Mouse (Mus musculus): ENCODE data around the gene Vmn2r73.
"Not testable (repeated sequence)": the region's sequence is repeated elsewhere in the genome, so short reads cannot be mapped to it uniquely, and the experiment has no call there.

Gene Vmn2r73

DNA sequence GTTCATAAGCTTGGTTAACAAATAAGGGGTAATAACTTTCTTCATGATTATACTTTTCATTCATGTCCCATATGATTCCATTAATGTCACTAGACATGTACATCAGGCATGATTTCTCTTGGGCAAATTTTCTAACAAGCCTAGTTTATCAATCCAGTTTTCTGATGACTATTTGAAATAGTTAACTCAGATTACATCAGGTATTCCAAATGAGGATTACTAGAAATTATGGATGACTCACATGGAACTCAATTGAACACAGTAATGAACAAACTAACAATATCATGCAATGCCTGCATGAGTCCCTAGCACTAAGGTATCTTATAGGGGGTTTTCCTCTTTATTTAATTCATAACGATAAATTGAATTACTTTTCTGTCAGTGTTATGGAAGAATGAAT lies at the start of gene Vmn2r73:
Gene Vmn2r73 (minus strand): TSS at position 101 of the 400 bp plus-strand sequence.
- DNase-seq = no peak

DNA sequence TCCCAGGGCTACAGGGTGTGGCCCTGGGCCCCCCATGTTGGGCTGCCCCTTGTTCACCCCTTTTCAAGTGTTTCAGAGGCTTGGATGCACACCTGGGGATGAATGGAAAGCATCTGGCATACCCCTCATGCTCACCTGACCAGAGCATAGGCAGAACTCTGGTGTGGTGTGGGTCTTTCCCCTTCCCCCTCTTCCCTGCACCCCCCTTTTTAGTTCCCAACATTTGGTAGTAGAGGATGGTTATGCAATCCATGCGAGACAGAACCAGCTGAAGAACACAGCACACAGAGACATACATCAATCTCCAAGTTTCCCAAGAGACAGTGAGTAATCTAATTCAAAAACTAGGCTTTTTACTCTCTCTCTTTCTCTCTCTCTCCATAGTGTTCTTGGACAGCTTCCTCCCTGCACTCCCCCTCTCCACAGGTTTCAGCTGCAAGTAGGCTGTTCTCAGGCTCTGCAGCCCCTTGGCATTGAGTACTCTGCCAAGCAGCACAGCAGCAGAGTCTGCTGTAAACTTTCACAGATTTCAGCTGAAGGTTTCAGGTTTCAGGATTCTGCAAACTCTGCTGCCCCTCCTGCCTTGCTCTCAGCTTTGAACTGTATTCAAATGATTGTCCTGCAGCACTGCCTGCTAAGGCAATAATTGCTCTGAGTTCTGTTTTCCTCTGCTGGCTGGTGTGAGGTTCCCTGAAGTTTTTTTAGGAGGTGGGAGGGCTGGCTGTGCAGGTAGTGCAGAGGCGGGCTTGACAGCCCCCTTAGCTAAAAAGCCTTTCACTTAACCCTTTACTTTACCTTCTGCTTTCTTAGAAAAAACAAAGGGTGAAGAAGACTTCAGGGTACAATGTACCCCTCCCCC lies 35.7 kb downstream of the Vmn2r73 start:
- no peak for DNase-seq

DNA sequence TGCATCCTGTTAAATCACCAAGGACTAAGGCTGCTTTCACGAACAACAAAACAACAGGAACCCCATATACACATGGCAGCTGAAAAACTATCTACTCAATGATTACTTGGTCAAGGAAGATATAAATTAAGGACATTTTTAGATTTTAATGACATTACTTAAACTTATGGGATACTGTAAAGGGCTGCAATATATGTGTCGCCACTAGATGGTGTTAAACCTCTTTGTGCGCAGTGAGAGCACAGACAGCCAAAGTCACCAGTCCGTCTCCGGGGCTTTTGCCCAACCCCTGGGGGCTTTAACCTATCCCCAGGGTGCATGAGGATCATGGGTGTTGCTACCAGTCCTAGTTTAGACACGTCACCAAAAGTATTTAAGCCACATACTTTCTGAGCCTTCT lies 58.0 kb downstream of the Vmn2r73 start:
- DNase-seq = not testable (repeated sequence)
